Mouse (Mus musculus) erythroblast, embryonic 14.5 days (primary cell): ENCODE measurements around the gene Gm8890. TPM values are rescaled to one million over a fixed set of nuclear protein-coding genes. Genes with fewer than 3 reads are reported as not detected.
"Not testable (repeated sequence)": the region's sequence is repeated elsewhere in the genome, so short reads cannot be mapped to it uniquely, and the experiment has no call there.

Source experiments
- H3K27me3 ChIP-seq: 2 replicates; pipeline ENCODE4 v1.6.1; 2012; ENCODE audit warnings: inconsistent platforms; ENCODE audit not compliant: control insufficient read depth
- H3K36me3 ChIP-seq: 2 replicates; pipeline ENCODE4 v1.6.1; 2012; ENCODE audit warnings: mild to moderate bottlenecking, inconsistent platforms; ENCODE audit not compliant: control insufficient read depth
- H3K4me1 ChIP-seq: 2 replicates; pipeline ENCODE4 v1.6.1; 2012; ENCODE audit warnings: inconsistent platforms; ENCODE audit not compliant: control insufficient read depth
- H3K4me3 ChIP-seq: replicated peaks from 2 replicates; pipeline ENCODE3; 2012; ENCODE audit warnings: moderate library complexity, mild to moderate bottlenecking, inconsistent platforms
- H3K9me3 ChIP-seq: 2 replicates; pipeline ENCODE4 v1.6.1; 2012; ENCODE audit warnings: low read length, inconsistent platforms, mixed read lengths; ENCODE audit not compliant: control insufficient read depth
- polyA plus RNA-seq: library from polyadenylated mRNA; stranded (reverse); fragments of >175 nt; gene quantifications from 2 replicates; pipeline ENCODE4 v1.2.3, GENCODE M21; 2012

Gm8890 gene
- not detected in 2 replicates for polyA plus RNA-seq

DNA sequence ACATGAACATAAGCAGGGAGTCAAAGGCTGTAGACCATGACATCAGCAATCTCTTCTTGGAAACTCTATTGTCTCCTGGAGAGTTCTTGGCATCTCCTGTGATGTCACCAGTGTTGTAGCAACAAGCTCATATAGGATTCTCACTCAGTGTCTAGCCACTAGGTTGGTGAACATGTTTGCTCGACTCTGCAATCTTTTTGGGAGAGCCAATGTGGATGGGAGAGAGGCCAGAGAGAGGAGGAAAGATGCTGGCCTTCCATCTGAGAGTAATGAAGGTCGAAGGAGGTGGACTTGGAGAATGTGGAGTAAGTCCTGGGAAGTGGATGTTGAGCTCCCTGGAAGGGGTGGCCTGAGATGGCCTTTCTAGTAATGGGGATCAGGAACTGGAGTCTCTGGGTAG lies at the start of gene Gm8890:
Gene Gm8890 (plus strand): TSS at position 301 of the 400 bp plus-strand sequence.
- not testable (repeated sequence) for H3K27me3 ChIP-seq, H3K9me3 ChIP-seq, H3K36me3 ChIP-seq, H3K4me1 ChIP-seq, H3K4me3 ChIP-seq

DNA sequence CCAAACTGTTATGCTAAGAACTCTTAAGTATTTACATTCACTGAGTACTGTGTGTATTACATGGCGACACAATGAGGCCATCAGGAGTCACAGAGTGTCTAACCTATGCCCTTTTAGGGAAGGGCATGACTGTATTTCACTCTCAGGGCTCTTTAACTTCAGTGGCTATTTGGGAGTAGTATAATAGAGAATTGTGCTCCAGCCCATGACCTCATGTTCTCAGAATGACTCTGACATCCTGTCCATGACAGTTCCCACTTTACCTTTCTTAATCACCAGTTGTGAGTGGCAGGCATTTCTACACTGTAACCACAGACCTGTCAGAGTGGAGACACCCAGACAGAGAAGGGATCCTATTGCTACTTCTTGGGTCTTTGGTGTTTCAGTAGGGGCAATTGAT lies 388 bp downstream of the Gm8890 start:
- H3K4me1 ChIP-seq, H3K27me3 ChIP-seq, H3K9me3 ChIP-seq, H3K36me3 ChIP-seq, H3K4me3 ChIP-seq: not testable (repeated sequence)

Other genes with a start within 250 kb of the Gm8890 start
- not detected in 2 replicates for gene Gm8879, start 128.4 kb upstream of the Gm8890 start, polyA plus RNA-seq
- gene Gm5861, start 73.0 kb upstream of the Gm8890 start, polyA plus RNA-seq: not detected in 2 replicates
- gene Speer1, start 85.5 kb downstream of the Gm8890 start, polyA plus RNA-seq: not detected in 2 replicates
- not detected in 2 replicates for gene Gm8897, start 160.4 kb downstream of the Gm8890 start, polyA plus RNA-seq
- not detected in 2 replicates for gene Gm8906, start 246.7 kb downstream of the Gm8890 start, polyA plus RNA-seq